ENCODE assay signal across 20 mouse cellular contexts in genomic region chr13:89809024-89809423, GRCm38 (mm10).
"Had no signal": no experiment of that assay in that cellular context is flagged by ENCODE, and none has a peak within 500 bp of the region (broad histone marks: within the 10 kb centered on the region; RNA-seq: fewer than 3 reads in every experiment).

No protein-coding gene starts in this region.

- H3K27ac ChIP-seq: liver, embryonic 13.5 days; liver, embryonic 15.5 days; lung, embryonic 15.5 days; macrophage; midbrain, embryonic 13.5 days; midbrain, embryonic 15.5 days; neural tube, embryonic 12.5 days had no signal

- ATAC-seq: liver, postnatal 0 days; midbrain, embryonic 13.5 days; midbrain, embryonic 15.5 days had no signal

- H3K4me3 ChIP-seq: liver, embryonic 13.5 days; liver, embryonic 15.5 days; lung, embryonic 15.5 days; megakaryocyte, embryonic 14.5 days; midbrain, embryonic 13.5 days; midbrain, embryonic 15.5 days; neural tube, embryonic 12.5 days had no signal

- H3K4me2 ChIP-seq: liver, embryonic 13.5 days; liver, embryonic 15.5 days; lung, embryonic 15.5 days; midbrain, embryonic 11.5 days; midbrain, embryonic 13.5 days; midbrain, embryonic 15.5 days; neural tube, embryonic 12.5 days had no signal

- H3K9ac ChIP-seq: liver, embryonic 13.5 days; liver, embryonic 15.5 days; liver, postnatal 0 days; lung, embryonic 15.5 days; midbrain, embryonic 13.5 days; midbrain, embryonic 15.5 days; neural tube, embryonic 12.5 days had no signal

- H3K9me3 ChIP-seq: liver, embryonic 13.5 days; liver, embryonic 15.5 days; lung, embryonic 15.5 days; midbrain, embryonic 13.5 days; midbrain, embryonic 15.5 days; neural tube, embryonic 12.5 days had no signal

- H3K27me3 ChIP-seq: liver, embryonic 13.5 days; liver, embryonic 15.5 days; lung, embryonic 15.5 days; megakaryocyte, embryonic 14.5 days; midbrain, embryonic 13.5 days; midbrain, embryonic 15.5 days; neural tube, embryonic 12.5 days had no signal

- H3K4me1 ChIP-seq: liver, embryonic 15.5 days; lung, embryonic 15.5 days; megakaryocyte, embryonic 14.5 days; midbrain, embryonic 13.5 days; midbrain, embryonic 15.5 days; neural tube, embryonic 12.5 days had no signal

- DNase-seq: liver, embryonic 13.5 days; liver, postnatal 0 days; lung, adult 2 months; lung, postnatal 10 days; retina, postnatal 1 day; right cerebral cortex, adult 18-20 months; right cerebral cortex, postnatal 25 days; right cerebral cortex, postnatal 4 days; spleen, adult 18-20 months; thymus, adult 18-20 months; thymus, postnatal 14 days; thymus, postnatal 36 days had no signal

- H3K36me3 ChIP-seq: liver, embryonic 13.5 days; liver, embryonic 15.5 days; lung, embryonic 15.5 days; midbrain, embryonic 13.5 days; midbrain, embryonic 15.5 days; neural tube, embryonic 12.5 days had no signal
